Mouse (Mus musculus): ENCODE results near the gene Fbxw10. TPM values are rescaled to one million over a fixed set of nuclear protein-coding genes. Genes with fewer than 3 reads are reported as not detected.

The Fbxw10 gene
- 0.32 and 1.1 TPM in 2 replicates for polyA plus RNA-seq (2014; fragmentation: Nextera tagmentation; extraction: Ambion mirVana)

DNA sequence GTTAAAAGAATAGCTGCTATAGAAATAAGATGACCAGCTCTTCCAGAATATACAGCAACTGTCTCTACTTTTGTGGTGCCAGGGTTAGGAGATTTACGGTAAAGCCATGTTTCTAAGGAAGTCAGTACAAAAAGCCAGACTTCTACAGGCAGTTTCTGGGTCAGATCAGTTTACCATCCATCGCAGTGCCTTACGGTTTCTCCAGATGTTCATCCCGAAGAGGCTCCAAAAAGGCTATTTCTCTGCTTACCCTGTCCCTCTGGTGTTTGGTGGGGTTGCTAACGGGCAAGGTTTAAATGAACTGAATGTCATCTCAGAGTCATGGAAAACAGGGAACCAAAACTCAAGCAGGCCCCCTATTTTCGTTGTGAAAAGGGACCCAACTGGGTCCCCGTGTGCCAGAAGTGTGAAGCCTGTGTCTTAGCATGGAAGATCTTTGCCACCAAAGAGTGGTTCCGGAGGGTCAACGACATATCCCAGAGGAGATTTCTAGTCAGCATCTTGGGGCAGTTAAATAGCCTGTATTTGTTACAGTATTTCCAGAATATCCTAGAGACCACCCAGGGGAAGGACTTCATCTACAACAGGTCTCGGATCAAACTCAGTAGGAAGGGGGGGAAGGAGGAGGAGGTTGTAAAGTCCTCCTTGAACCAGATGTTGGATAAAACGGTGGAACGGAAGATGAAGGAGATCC lies at the start of gene Fbxw10:
Gene Fbxw10 (plus strand): TSS at position 109 of the 694 bp plus-strand sequence.
- H3K27ac ChIP-seq (replicated peaks; ENCODE audit: low read depth, low read length) = no peak within 1 kb of the TSS
- WGBS = 12% methylated on average over 12 of the region's 12 CpGs
- DNase-seq (ENCODE audit: low spot score) (peak; percentile 87), ATAC-seq (replicated peaks; ENCODE audit: insufficient number of reproducible peaks, low FRiP score, low TSS enrichment, low read depth) (no peak)
- no peaks in the 10 kb centered on the region; the same call in 1 of the 2 replicates for H3K4me1 ChIP-seq (ENCODE audit: control insufficient read depth, insufficient read depth, low read length)
- H3K4me3 ChIP-seq (ENCODE audit: low read depth, low read length) = no peak within 1 kb of the TSS
- H3K9me3 ChIP-seq (replicated peaks; ENCODE audit: control insufficient read depth, low read length) = no peaks in the 10 kb centered on the region
- no peak within 1 kb of the TSS for H3K9ac ChIP-seq (replicated peaks; ENCODE audit: low read length)
- H3K36me3 ChIP-seq (replicated peaks; ENCODE audit: control insufficient read depth, insufficient read depth, low read depth, low read length) = no peaks in the 10 kb centered on the region
- peak within 1 kb of the TSS; percentile 14; the same call in 1 of the 2 replicates for H3K4me2 ChIP-seq (ENCODE audit: low read depth, low read length)
- no peaks in the 10 kb centered on the region for H3K27me3 ChIP-seq (ENCODE audit: control insufficient read depth, insufficient read depth, low read length)

- Histone ChIP-seq H3K4me1 (ENCODE audit: control insufficient read depth, insufficient read depth, low read length) (no peaks in the 10 kb centered on the region), H3K4me2 (ENCODE audit: low read depth, low read length) (no peak overlapping the region), H3K4me3 (ENCODE audit: low read depth, low read length) (no peak overlapping the region), H3K27me3 (ENCODE audit: control insufficient read depth, insufficient read depth, low read length) (no peaks in the 10 kb centered on the region), H3K9ac (replicated peaks; ENCODE audit: low read length) (no peak overlapping the region), H3K9me3 (replicated peaks; ENCODE audit: control insufficient read depth, low read length) (no peaks in the 10 kb centered on the region), H3K36me3 (replicated peaks; ENCODE audit: control insufficient read depth, insufficient read depth, low read depth, low read length) (no peaks in the 10 kb centered on the region), H3K27ac (replicated peaks; ENCODE audit: low read depth, low read length) (no peak overlapping the region)
- no peak for ATAC-seq (replicated peaks; ENCODE audit: insufficient number of reproducible peaks, low FRiP score, low TSS enrichment, low read depth)
- 54% methylated on average over 13 of the region's 13 CpGs for WGBS
- no peak for DNase-seq (ENCODE audit: low spot score)
Observed at GRCm38 (mm10) chr11:62804119-62804518, 42.8 kb upstream of the Fbxw10 start.

DNA sequence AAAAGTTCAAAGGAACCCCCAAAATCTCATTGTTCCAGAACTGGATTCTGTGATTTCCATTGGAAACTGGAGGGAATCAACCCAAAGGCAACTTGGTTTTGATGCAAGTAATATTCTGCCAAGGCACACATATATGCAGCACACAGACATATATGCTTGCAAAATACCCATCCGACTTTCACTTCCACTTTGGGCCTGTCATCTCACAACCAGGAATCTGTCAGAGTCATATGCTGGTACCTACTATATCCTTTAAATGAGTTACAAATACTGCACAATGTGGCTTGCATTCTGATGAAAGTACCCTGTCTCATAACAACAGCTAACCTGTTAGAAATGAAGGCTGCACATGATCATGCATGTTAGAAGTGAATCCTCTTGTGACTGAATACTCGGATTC lies 38.9 kb upstream of the Fbxw10 start:
- Histone ChIP-seq H3K27ac (replicated peaks; ENCODE audit: low read depth, low read length) (no peak overlapping the region), H3K4me3 (ENCODE audit: low read depth, low read length) (no peak overlapping the region), H3K4me1 (ENCODE audit: control insufficient read depth, insufficient read depth, low read length) (no peaks in the 10 kb centered on the region), H3K4me2 (ENCODE audit: low read depth, low read length) (no peak overlapping the region), H3K9me3 (replicated peaks; ENCODE audit: control insufficient read depth, low read length) (no peaks in the 10 kb centered on the region), H3K9ac (replicated peaks; ENCODE audit: low read length) (no peak overlapping the region), H3K36me3 (replicated peaks; ENCODE audit: control insufficient read depth, insufficient read depth, low read depth, low read length) (no peaks in the 10 kb centered on the region), H3K27me3 (ENCODE audit: control insufficient read depth, insufficient read depth, low read length) (no peaks in the 10 kb centered on the region)
- ATAC-seq (replicated peaks; ENCODE audit: insufficient number of reproducible peaks, low FRiP score, low TSS enrichment, low read depth) = no peak
- 73% methylated on average over 2 of the region's 2 CpGs for WGBS
- no peak for DNase-seq (ENCODE audit: low spot score)

DNA sequence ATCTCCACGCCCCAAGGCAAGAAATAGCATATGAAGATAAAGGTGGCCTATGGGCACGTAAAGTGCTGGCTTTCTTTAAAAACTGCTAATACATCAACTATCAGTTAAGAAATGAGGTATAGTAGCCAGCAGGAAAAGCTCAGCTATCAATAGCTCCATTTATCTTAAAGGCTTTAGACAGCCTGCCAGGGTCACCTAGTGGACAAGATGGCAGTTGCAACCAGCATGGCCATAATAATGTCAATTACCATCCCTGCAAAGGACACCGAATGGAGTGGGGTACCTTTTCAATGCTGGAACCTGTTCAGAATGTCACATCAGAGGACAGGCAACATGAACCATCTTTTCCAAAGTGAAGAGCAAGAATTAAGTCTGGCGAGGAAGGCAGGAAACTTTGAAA lies 37.7 kb upstream of the Fbxw10 start:
- Histone ChIP-seq H3K9ac (replicated peaks; ENCODE audit: low read length) (no peak overlapping the region), H3K27me3 (ENCODE audit: control insufficient read depth, insufficient read depth, low read length) (no peaks in the 10 kb centered on the region), H3K27ac (replicated peaks; ENCODE audit: low read depth, low read length) (no peak overlapping the region), H3K9me3 (replicated peaks; ENCODE audit: control insufficient read depth, low read length) (no peaks in the 10 kb centered on the region), H3K4me3 (ENCODE audit: low read depth, low read length) (no peak overlapping the region), H3K4me1 (ENCODE audit: control insufficient read depth, insufficient read depth, low read length) (no peaks in the 10 kb centered on the region), H3K4me2 (ENCODE audit: low read depth, low read length) (no peak overlapping the region), H3K36me3 (replicated peaks; ENCODE audit: control insufficient read depth, insufficient read depth, low read depth, low read length) (no peaks in the 10 kb centered on the region)
- 61% methylated on average over 4 of the region's 4 CpGs for WGBS
- ATAC-seq (replicated peaks; ENCODE audit: insufficient number of reproducible peaks, low FRiP score, low TSS enrichment, low read depth) = no peak
- DNase-seq (ENCODE audit: low spot score) = peak; percentile 39

DNA sequence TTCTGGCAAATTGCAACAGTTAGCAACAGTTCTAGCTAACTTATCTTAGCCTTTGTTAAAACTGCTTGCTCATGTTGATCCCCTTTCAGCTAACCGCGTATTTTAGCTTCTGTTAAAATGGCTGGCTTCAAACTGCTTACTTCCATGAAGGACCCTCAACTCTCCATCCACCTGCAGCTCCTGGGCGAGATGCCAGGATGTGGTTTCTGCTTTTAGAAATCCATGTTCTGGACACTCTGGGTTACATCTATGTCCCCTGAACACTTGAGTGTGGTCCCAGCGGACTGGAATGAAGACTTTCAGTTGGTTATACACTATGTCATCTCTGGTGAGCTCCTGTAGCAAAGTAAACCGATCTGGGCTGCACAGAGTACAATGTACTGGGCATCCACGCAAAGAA lies 34.6 kb upstream of the Fbxw10 start:
- H3K27me3 ChIP-seq (ENCODE audit: control insufficient read depth, insufficient read depth, low read length) = no peaks in the 10 kb centered on the region
- H3K4me3 ChIP-seq (ENCODE audit: low read depth, low read length) = no peak overlapping the region
- ATAC-seq (replicated peaks; ENCODE audit: insufficient number of reproducible peaks, low FRiP score, low TSS enrichment, low read depth) (no peak), DNase-seq (ENCODE audit: low spot score) (no peak)
- no peaks in the 10 kb centered on the region for H3K9me3 ChIP-seq (replicated peaks; ENCODE audit: control insufficient read depth, low read length)
- no peaks in the 10 kb centered on the region for H3K36me3 ChIP-seq (replicated peaks; ENCODE audit: control insufficient read depth, insufficient read depth, low read depth, low read length)
- no peak overlapping the region for H3K9ac ChIP-seq (replicated peaks; ENCODE audit: low read length)
- H3K4me1 ChIP-seq (ENCODE audit: control insufficient read depth, insufficient read depth, low read length) = no peaks in the 10 kb centered on the region
- no peak overlapping the region for H3K4me2 ChIP-seq (ENCODE audit: low read depth, low read length)
- H3K27ac ChIP-seq (replicated peaks; ENCODE audit: low read depth, low read length) = no peak overlapping the region
- WGBS = 91% methylated on average over 6 of the region's 6 CpGs

DNA sequence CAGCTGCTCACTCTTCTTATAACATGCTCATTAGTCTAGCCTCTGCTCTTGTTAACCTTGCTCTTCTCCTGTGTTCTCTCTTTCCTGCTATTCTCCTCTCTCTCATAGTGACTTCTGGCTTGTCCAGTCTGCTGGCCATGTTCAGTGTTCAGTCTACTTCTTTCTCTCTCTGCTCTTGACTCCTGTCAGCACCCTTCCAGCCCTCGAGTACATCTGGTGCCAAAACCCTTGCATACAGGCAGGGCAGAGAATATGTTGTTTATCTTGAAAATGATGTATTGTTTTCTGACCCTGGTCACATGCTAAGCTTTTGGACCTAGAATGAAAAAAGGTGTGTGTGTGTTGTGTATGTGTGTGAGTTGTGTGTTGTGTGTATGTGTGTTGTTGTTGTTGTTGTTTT lies 33.4 kb upstream of the Fbxw10 start:
- ATAC-seq (replicated peaks; ENCODE audit: insufficient number of reproducible peaks, low FRiP score, low TSS enrichment, low read depth) = no peak
- H3K9me3 ChIP-seq (replicated peaks; ENCODE audit: control insufficient read depth, low read length) = no peaks in the 10 kb centered on the region
- 56% methylated on average over 1 of the region's 1 CpGs for WGBS

GRCm38 (mm10) chr11:62813970-62814624 lies 32.8 kb upstream of the Fbxw10 start:
- ATAC-seq (replicated peaks; ENCODE audit: insufficient number of reproducible peaks, low FRiP score, low TSS enrichment, low read depth) = no peak
- no peaks in the 10 kb centered on the region for H3K9me3 ChIP-seq (replicated peaks; ENCODE audit: control insufficient read depth, low read length)
- WGBS = 68% methylated on average over 6 of the region's 6 CpGs

More for the DNA sequence above, 33.4 kb upstream of the Fbxw10 start:
- Histone ChIP-seq H3K27me3 (ENCODE audit: control insufficient read depth, insufficient read depth, low read length) (no peaks in the 10 kb centered on the region), H3K9ac (replicated peaks; ENCODE audit: low read length) (no peak overlapping the region), H3K4me1 (ENCODE audit: control insufficient read depth, insufficient read depth, low read length) (no peaks in the 10 kb centered on the region), H3K4me3 (ENCODE audit: low read depth, low read length) (no peak overlapping the region), H3K27ac (replicated peaks; ENCODE audit: low read depth, low read length) (no peak overlapping the region), H3K4me2 (ENCODE audit: low read depth, low read length) (no peak overlapping the region), H3K36me3 (replicated peaks; ENCODE audit: control insufficient read depth, insufficient read depth, low read depth, low read length) (no peaks in the 10 kb centered on the region)
- DNase-seq (ENCODE audit: low spot score) = no peak

GRCm38 (mm10) chr11:62814625-62815024 lies 32.2 kb upstream of the Fbxw10 start:
- DNase-seq (ENCODE audit: low spot score) = no peak
- Histone ChIP-seq H3K4me3 (ENCODE audit: low read depth, low read length) (no peak overlapping the region), H3K4me1 (ENCODE audit: control insufficient read depth, insufficient read depth, low read length) (no peaks in the 10 kb centered on the region), H3K9me3 (replicated peaks; ENCODE audit: control insufficient read depth, low read length) (no peaks in the 10 kb centered on the region), H3K27ac (replicated peaks; ENCODE audit: low read depth, low read length) (no peak overlapping the region), H3K27me3 (ENCODE audit: control insufficient read depth, insufficient read depth, low read length) (no peaks in the 10 kb centered on the region), H3K36me3 (replicated peaks; ENCODE audit: control insufficient read depth, insufficient read depth, low read depth, low read length) (no peaks in the 10 kb centered on the region), H3K9ac (replicated peaks; ENCODE audit: low read length) (no peak overlapping the region), H3K4me2 (ENCODE audit: low read depth, low read length) (no peak overlapping the region)
- WGBS = 66% methylated on average over 4 of the region's 4 CpGs
- ATAC-seq (replicated peaks; ENCODE audit: insufficient number of reproducible peaks, low FRiP score, low TSS enrichment, low read depth) = no peak

More at GRCm38 (mm10) chr11:62813970-62814624, 32.8 kb upstream of the Fbxw10 start:
- Histone ChIP-seq H3K9ac (replicated peaks; ENCODE audit: low read length) (no peak overlapping the region), H3K27ac (replicated peaks; ENCODE audit: low read depth, low read length) (no peak overlapping the region), H3K4me3 (ENCODE audit: low read depth, low read length) (no peak overlapping the region), H3K27me3 (ENCODE audit: control insufficient read depth, insufficient read depth, low read length) (no peaks in the 10 kb centered on the region), H3K4me1 (ENCODE audit: control insufficient read depth, insufficient read depth, low read length) (no peaks in the 10 kb centered on the region), H3K4me2 (ENCODE audit: low read depth, low read length) (no peak overlapping the region), H3K36me3 (replicated peaks; ENCODE audit: control insufficient read depth, insufficient read depth, low read depth, low read length) (no peaks in the 10 kb centered on the region)
- no peak for DNase-seq (ENCODE audit: low spot score)
